Mouse (Mus musculus) erythroblast, embryonic 14.5 days (primary cell): ENCODE measurements at regions not wholly inside any gene's neighbourhood (a gene's known extent, or its start where the extent isn't known, plus 50 kb on each side); places are given as distances from the start of the nearest gene placed in this dataset.

ENCODE experiments used
- GATA1 ChIP-seq: IDR thresholded peaks from 2 replicates; pipeline ENCODE4 v1.6.1; 2012; ENCODE audit warnings: low read length, inconsistent platforms, mixed read lengths
- TAL1 ChIP-seq: IDR thresholded peaks from 3 replicates; pipeline ENCODE4 v1.6.1; 2012; ENCODE audit warnings: low read length, inconsistent platforms, mixed read lengths

DNA sequence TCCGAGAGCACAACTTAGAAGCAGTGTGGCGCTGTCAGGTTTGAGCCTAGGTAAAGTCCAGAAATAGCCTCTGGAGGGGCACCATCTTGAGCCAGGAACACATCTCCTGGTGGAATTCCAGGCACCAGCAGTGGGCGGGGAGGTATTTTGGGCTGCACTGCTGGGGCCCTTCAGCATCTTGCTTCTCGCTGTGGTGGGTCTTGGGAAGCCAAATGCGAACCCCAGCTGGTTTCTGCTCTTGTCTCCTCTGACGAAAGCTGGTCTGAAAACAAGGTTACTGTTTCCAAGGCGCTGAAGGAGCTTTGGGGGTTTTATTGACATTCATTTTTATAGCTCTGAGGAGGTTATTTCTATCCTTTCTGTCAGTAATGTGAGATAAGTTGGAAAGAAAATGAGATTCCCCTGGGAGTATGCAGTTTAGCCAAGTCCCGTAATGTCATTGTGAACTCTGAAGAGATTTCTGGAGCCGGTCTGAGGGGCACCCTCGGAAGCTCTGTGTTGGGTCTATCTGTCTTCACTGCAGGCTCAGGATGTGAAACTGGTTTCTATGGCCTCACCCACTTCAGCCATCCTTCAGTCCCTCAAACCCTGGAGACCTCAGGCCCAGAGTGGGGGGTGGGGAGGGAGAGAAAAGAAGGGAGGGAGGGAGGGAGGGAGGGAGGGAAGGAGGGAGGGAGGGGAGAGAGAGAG lies 86.7 kb upstream of the Slc25a26 start:
- TF ChIP-seq TAL1 (no peak), GATA1 (no peak)
